Mouse (Mus musculus): ENCODE measurements at regions not wholly inside any gene's neighbourhood (a gene's known extent, or its start where the extent isn't known, plus 50 kb on each side); places are given as distances from the start of the nearest gene placed in this dataset.

DNA sequence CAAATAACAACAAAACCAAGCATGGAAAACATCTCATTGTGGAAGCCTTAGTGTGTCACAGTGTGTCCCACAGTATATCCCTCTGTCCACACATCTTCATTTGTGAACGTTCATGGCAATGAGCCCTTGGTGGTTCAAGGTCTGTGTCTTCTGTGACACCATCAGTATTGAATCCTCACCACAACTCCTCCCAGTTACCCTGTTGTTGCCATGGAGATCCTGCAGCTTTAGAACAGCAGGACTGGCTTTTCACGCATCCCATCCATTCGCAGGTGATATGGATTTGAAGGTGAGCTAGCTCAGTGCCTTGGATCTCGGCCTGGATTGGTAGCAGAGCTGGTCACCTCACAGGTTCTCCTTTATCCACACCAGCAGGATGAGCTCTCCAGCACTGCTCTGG, 390.2 kb downstream of the Fat4 start:
- no peaks in the 10 kb centered on the region for H3K9me3 ChIP-seq (replicated peaks; ENCODE audit: low read length)
- TF ChIP-seq CTCF (conservative IDR thresholded peaks at IDR 0.05 in 1 of 2, IDR thresholded peaks at IDR 0.05 in 1 of 2; ENCODE audit: low read depth in 2 of 2, low read length in 2 of 2) (no peak), RCOR1 (conservative IDR thresholded peaks at IDR 0.05; ENCODE audit: low read depth, low read length) (no peak), BHLHE40 (IDR thresholded peaks at IDR 0.05; ENCODE audit: low read depth, low read length) (no peak), KAT2A (IDR thresholded peaks at IDR 0.05; ENCODE audit: insufficient replicate concordance, low read length) (no peak), IRF4 (IDR thresholded peaks at IDR 0.05; ENCODE audit: low read depth, low read length) (no peak), MYC (IDR thresholded peaks at IDR 0.05; ENCODE audit: low read depth, low read length) (no peak), ELF1 (IDR thresholded peaks at IDR 0.05; ENCODE audit: low read depth, low read length) (no peak), ZMIZ1 (IDR thresholded peaks at IDR 0.05; ENCODE audit: low read depth, low read length) (no peak), ZC3H11A (IDR thresholded peaks at IDR 0.05; ENCODE audit: low read depth, low read length) (no peak), JUN (IDR thresholded peaks at IDR 0.05; ENCODE audit: insufficient read depth, low read depth, low read length) (no peak), UBTF (IDR thresholded peaks at IDR 0.05; ENCODE audit: low read depth, low read length) (no peak), ZNF384 (IDR thresholded peaks at IDR 0.05; ENCODE audit: low read depth, low read length) (no peak), USF1 (IDR thresholded peaks at IDR 0.05; ENCODE audit: low read depth, low read length) (no peak), HCFC1 (IDR thresholded peaks at IDR 0.05; ENCODE audit: low read depth, low read length) (no peak), JUND (conservative IDR thresholded peaks at IDR 0.05; ENCODE audit: low read depth, low read length) (no peak), MAFK (IDR thresholded peaks at IDR 0.05; ENCODE audit: insufficient replicate concordance, low read length) (no peak), MEF2A (IDR thresholded peaks at IDR 0.05; ENCODE audit: borderline replicate concordance, low read depth, low read length) (no peak), CHD1 (IDR thresholded peaks at IDR 0.05; ENCODE audit: low read depth, low read length) (no peak), ZKSCAN1 (IDR thresholded peaks at IDR 0.05; ENCODE audit: borderline replicate concordance, low read depth, low read length) (no peak)
- dilution Hi-C loops (cut with MboI; ENCODE audit: extremely low pct_ligation_motif_present, extremely low pct_unique_long_range_greater_than_20kb, low sequenced_read_pairs): no loop called here
- no peak overlapping the region for H3K9ac ChIP-seq (ENCODE audit: insufficient read depth, low read depth)
- no peaks in the 10 kb centered on the region for H3K79me2 ChIP-seq (replicated peaks; ENCODE audit: control insufficient read depth, extremely low read depth, insufficient read depth, poor library complexity, severe bottlenecking)
- no peak overlapping the region for H3K4me3 ChIP-seq (replicated peaks in 1 of 3; ENCODE audit: low read depth in 2 of 3, low read length in 2 of 3, poor library complexity in 1 of 3)
- H3K27ac ChIP-seq (ENCODE audit: insufficient read depth, low read depth): no peak overlapping the region
- H3K4me2 ChIP-seq (ENCODE audit: insufficient read depth, low read depth, poor library complexity, severe bottlenecking): no peak overlapping the region
- no peaks in the 10 kb centered on the region for H3K36me3 ChIP-seq (replicated peaks in 1 of 2; ENCODE audit: control insufficient read depth in 1 of 2, insufficient read depth in 1 of 2, low read length in 1 of 2)
- H3K27me3 ChIP-seq (replicated peaks): no peaks in the 10 kb centered on the region
- in situ Hi-C loops (cut with MboI; ENCODE audit: low pct_ligation_motif_present, low pct_unique_long_range_greater_than_20kb, low sequenced_read_pairs): no loop called here
- H3K4me1 ChIP-seq (ENCODE audit: control insufficient read depth in 1 of 2, insufficient read depth in 2 of 2): no peaks in the 10 kb centered on the region; a peak in 1 of 4 replicates
- DNase-seq (ENCODE audit: extremely low read depth): no peak

DNA sequence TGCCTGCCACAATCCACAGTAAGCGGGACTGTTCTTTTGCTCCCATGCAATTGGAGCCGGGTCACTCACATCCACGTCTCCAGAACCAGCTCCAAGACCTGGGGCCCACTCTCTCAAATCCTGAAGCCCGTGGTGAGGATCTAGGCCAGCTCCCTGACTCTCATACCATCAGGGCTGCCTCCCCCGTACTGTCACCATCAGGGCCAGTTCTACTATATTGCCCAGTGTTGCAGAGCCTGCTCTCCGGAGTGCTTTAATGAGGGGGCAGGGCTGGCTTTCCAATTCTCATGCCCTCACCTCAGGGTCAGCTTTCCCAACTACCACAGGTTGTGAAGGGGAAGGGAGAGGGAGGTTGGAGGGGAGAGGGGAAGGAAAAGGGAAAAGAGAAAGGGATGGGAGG, 390.6 kb downstream of the Fat4 start:
- no peaks in the 10 kb centered on the region for H3K27me3 ChIP-seq (replicated peaks)
- no peak overlapping the region for H3K9ac ChIP-seq (ENCODE audit: insufficient read depth, low read depth)
- no peak for DNase-seq (ENCODE audit: extremely low read depth)
- H3K36me3 ChIP-seq (replicated peaks in 1 of 2; ENCODE audit: control insufficient read depth in 1 of 2, insufficient read depth in 1 of 2, low read length in 1 of 2): no peaks in the 10 kb centered on the region
- in situ Hi-C loops (cut with MboI; ENCODE audit: low pct_ligation_motif_present, low pct_unique_long_range_greater_than_20kb, low sequenced_read_pairs) (no loop called here), dilution Hi-C loops (cut with MboI; ENCODE audit: extremely low pct_ligation_motif_present, extremely low pct_unique_long_range_greater_than_20kb, low sequenced_read_pairs) (no loop called here)
- TF ChIP-seq TCF12 (IDR thresholded peaks at IDR 0.05; ENCODE audit: low read depth, low read length): no peak
- TF ChIP-seq NRF1 (IDR thresholded peaks at IDR 0.05; ENCODE audit: low read depth, low read length): no peak
- TF ChIP-seq RCOR1 (conservative IDR thresholded peaks at IDR 0.05; ENCODE audit: low read depth, low read length): no peak
- TF ChIP-seq ELF1 (IDR thresholded peaks at IDR 0.05; ENCODE audit: low read depth, low read length): no peak
- TF ChIP-seq ZNF384 (IDR thresholded peaks at IDR 0.05; ENCODE audit: low read depth, low read length): no peak
- no peak for TF ChIP-seq CHD2 (IDR thresholded peaks at IDR 0.05; ENCODE audit: low read length)
- TF ChIP-seq PAX5 (IDR thresholded peaks at IDR 0.05; ENCODE audit: low read length): no peak
- TF ChIP-seq ZMIZ1 (IDR thresholded peaks at IDR 0.05; ENCODE audit: low read depth, low read length): no peak
- TF ChIP-seq BHLHE40 (IDR thresholded peaks at IDR 0.05; ENCODE audit: low read depth, low read length): no peak
- TF ChIP-seq ETS1 (conservative IDR thresholded peaks at IDR 0.05; ENCODE audit: low read depth, low read length): no peak
- no peak for TF ChIP-seq RAD21 (IDR thresholded peaks at IDR 0.05; ENCODE audit: low read depth, low read length)
- no peak for TF ChIP-seq MXI1 (IDR thresholded peaks at IDR 0.05; ENCODE audit: low read depth, low read length)
- no peak for TF ChIP-seq POLR2AphosphoS2 (IDR thresholded peaks at IDR 0.05; ENCODE audit: low read depth, low read length)
- TF ChIP-seq USF2 (conservative IDR thresholded peaks at IDR 0.05; ENCODE audit: low read depth, low read length): no peak
- TF ChIP-seq JUN (IDR thresholded peaks at IDR 0.05; ENCODE audit: insufficient read depth, low read depth, low read length): no peak
- TF ChIP-seq HCFC1 (IDR thresholded peaks at IDR 0.05; ENCODE audit: low read depth, low read length): no peak
- H3K4me3 ChIP-seq (replicated peaks in 1 of 3; ENCODE audit: low read depth in 2 of 3, low read length in 2 of 3, poor library complexity in 1 of 3): no peak overlapping the region
- H3K4me1 ChIP-seq (ENCODE audit: control insufficient read depth in 1 of 2, insufficient read depth in 2 of 2): no peaks in the 10 kb centered on the region; a peak in 1 of 4 replicates
- no peak overlapping the region for H3K4me2 ChIP-seq (ENCODE audit: insufficient read depth, low read depth, poor library complexity, severe bottlenecking)
- H3K9me3 ChIP-seq (replicated peaks; ENCODE audit: low read length): no peaks in the 10 kb centered on the region
- H3K27ac ChIP-seq (ENCODE audit: insufficient read depth, low read depth): no peak overlapping the region
- no peaks in the 10 kb centered on the region for H3K79me2 ChIP-seq (replicated peaks; ENCODE audit: control insufficient read depth, extremely low read depth, insufficient read depth, poor library complexity, severe bottlenecking)
